Mouse (Mus musculus) limb, embryonic 14.5 days (tissue): Measurements from ENCODE around the gene Prdm16. TPM values are rescaled to one million over a fixed set of nuclear protein-coding genes. Genes with fewer than 3 reads are reported as not detected.
A peak's percentile ranks its signal among the peaks of the same experiment; 100 is the strongest.

ENCODE experiments used
- ATAC-seq: fragments of 200-750 bp; cut with Nextera tagmentation; 2 replicates; pipeline ENCODE4 v1.8.0; 2017; ENCODE audit warnings: low read depth, moderate number of reproducible peaks, moderate TSS enrichment; ENCODE audit not compliant: low FRiP score
- DNase-seq: peaks from one replicate; pipeline ENCODE4 v3.0.0-alpha.2; 2015; ENCODE audit warnings: low spot score
- H3K27ac ChIP-seq: fragments of 300-500 bp; sonication (generic); replicated peaks from 2 replicates; pipeline ENCODE4 v1.5.1; 2014; ENCODE audit warnings: low read depth, mild to moderate bottlenecking, low read length, moderate library complexity, mixed read lengths
- H3K27me3 ChIP-seq: fragments of 300-500 bp; sonication (generic); 2 replicates; pipeline ENCODE4 v1.6.1; 2014; ENCODE audit warnings: low read length, mixed read lengths; ENCODE audit not compliant: control insufficient read depth, insufficient read depth
- H3K36me3 ChIP-seq: fragments of 300-500 bp; sonication (generic); 2 replicates; pipeline ENCODE4 v1.6.1; 2014; ENCODE audit warnings: mild to moderate bottlenecking, low read length, moderate library complexity, mixed read lengths; ENCODE audit not compliant: control insufficient read depth, insufficient read depth
- H3K4me1 ChIP-seq: fragments of 300-500 bp; sonication (generic); 2 replicates; pipeline ENCODE4 v1.6.1; 2014; ENCODE audit warnings: antibody characterized with exemption, low read length, mixed read lengths; ENCODE audit not compliant: control insufficient read depth, insufficient read depth
- H3K4me2 ChIP-seq: fragments of 300-500 bp; sonication (generic); replicated peaks from 2 replicates; pipeline ENCODE4 v1.6.1; 2014; ENCODE audit warnings: low read depth, mild to moderate bottlenecking, low read length, moderate library complexity; ENCODE audit not compliant: severe bottlenecking
- H3K4me3 ChIP-seq: fragments of 300-500 bp; sonication (generic); replicated peaks from 2 replicates; pipeline ENCODE4 v1.5.1; 2014; ENCODE audit warnings: low read length
- H3K9ac ChIP-seq: fragments of 300-500 bp; sonication (generic); 2 replicates; pipeline ENCODE4 v1.6.1; 2014; ENCODE audit warnings: mild to moderate bottlenecking, low read depth, low read length, moderate library complexity; ENCODE audit not compliant: severe bottlenecking
- H3K9me3 ChIP-seq: fragments of 300-500 bp; sonication (generic); 2 replicates; pipeline ENCODE4 v1.6.1; 2016; ENCODE audit warnings: low read length; ENCODE audit not compliant: control insufficient read depth
- POLR2A ChIP-seq: fragments of 200-500 bp; IDR thresholded peaks from 2 replicates; pipeline ENCODE4 v1.8.0; 2012; ENCODE audit warnings: inconsistent platforms, mild to moderate bottlenecking, moderate library complexity, borderline replicate concordance; ENCODE audit not compliant: insufficient read depth, insufficient read length; ENCODE audit errors: extremely low read depth
- WGBS: fragments of 180-500 bp; shearing (Covaris S2); extraction: QIAGEN DNeasy Blood & Tissue Kit; methylation state at CpG from one replicate; pipeline ENCODE4 v1.1.7; 2014; 5-methylcytosine and 5-hydroxymethylcytosine counted together
- polyA plus RNA-seq, 2 experiments: library from polyadenylated mRNA; depleted of rRNA in 1 of 2; stranded (reverse) in 1 of 2; unstranded in 1 of 2; fragments of >200 nt; fragmentation: Nextera tagmentation in 1 of 2; extraction: Ambion mirVana in 1 of 2; gene quantifications; 2 replicates each; pipeline versions ENCODE4 v1.2.1 to v1.2.3; 2012 to 2014

Gene Prdm16
- polyA plus RNA-seq, 2 experiments: 11.7 to 25.6 TPM

- Histone ChIP-seq H3K4me1 (peaks cover 48% of the 10 kb centered on the region), H3K9ac (no peak overlapping the region), H3K27me3 (no peaks in the 10 kb centered on the region), H3K4me2 (no peak overlapping the region), H3K27ac (no peak overlapping the region), H3K36me3 (no peaks in the 10 kb centered on the region), H3K9me3 (no peaks in the 10 kb centered on the region), H3K4me3 (no peak overlapping the region)
- TF ChIP-seq POLR2A: no peak
- 46% methylated on average over 2 of the region's 2 CpGs for WGBS
- ATAC-seq (no peak), DNase-seq (no peak)
These were observed 250.8 kb downstream of the Prdm16 start for GRCm38 (mm10) chr4:154385918-154386317.

GRCm38 (mm10) chr4:154385208-154385607 lies 251.5 kb downstream of the Prdm16 start:
- H3K27ac ChIP-seq: no peak overlapping the region; the same call in 1 of the 2 replicates
- no peaks in the 10 kb centered on the region for H3K36me3 ChIP-seq
- H3K9me3 ChIP-seq: no peaks in the 10 kb centered on the region
- H3K9ac ChIP-seq: no peak overlapping the region
- H3K27me3 ChIP-seq: no peaks in the 10 kb centered on the region
- WGBS: 33% methylated on average over 8 of the region's 8 CpGs
- DNase-seq (peak; percentile 28), ATAC-seq (peak; percentile 34; the same call in 1 of the 2 replicates)
- TF ChIP-seq POLR2A: no peak
- peaks cover 42% of the 10 kb centered on the region for H3K4me1 ChIP-seq
- no peak overlapping the region for H3K4me3 ChIP-seq
- no peak overlapping the region for H3K4me2 ChIP-seq

- Histone ChIP-seq H3K4me1 (0 out of 2 replicates have a peak, but pooled peaks cover 4% of the 10 kb centered on the region), H3K4me3 (no peak overlapping the region), H3K27me3 (no peaks in the 10 kb centered on the region), H3K4me2 (no peak overlapping the region), H3K9me3 (no peaks in the 10 kb centered on the region), H3K9ac (no peak overlapping the region), H3K36me3 (no peaks in the 10 kb centered on the region), H3K27ac (no peak overlapping the region)
- ATAC-seq (no peak), DNase-seq (no peak)
- WGBS: 97% methylated on average over 2 of the region's 2 CpGs
- no peak for TF ChIP-seq POLR2A
These were observed 257.8 kb downstream of the Prdm16 start for GRCm38 (mm10) chr4:154378876-154379275.

GRCm38 (mm10) chr4:154375939-154376625 lies 260.6 kb downstream of the Prdm16 start:
- DNase-seq (no peak), ATAC-seq (no peak)
- no peaks in the 10 kb centered on the region for H3K9me3 ChIP-seq
- no peak for TF ChIP-seq POLR2A
- 74% methylated on average over 10 of the region's 10 CpGs for WGBS
- no peak overlapping the region for H3K9ac ChIP-seq
- H3K27me3 ChIP-seq: no peaks in the 10 kb centered on the region
- peaks cover 16% of the 10 kb centered on the region for H3K4me1 ChIP-seq
- no peak overlapping the region for H3K4me3 ChIP-seq
- no peaks in the 10 kb centered on the region for H3K36me3 ChIP-seq
- no peak overlapping the region for H3K4me2 ChIP-seq
- no peak overlapping the region for H3K27ac ChIP-seq

- H3K4me2 ChIP-seq: no peak overlapping the region
- H3K4me3 ChIP-seq: no peak overlapping the region
- DNase-seq: no peak
- no peaks in the 10 kb centered on the region for H3K9me3 ChIP-seq
- no peak overlapping the region for H3K9ac ChIP-seq
- peaks cover 7% of the 10 kb centered on the region; the same call in 1 of the 2 replicates for H3K36me3 ChIP-seq
- no peaks in the 10 kb centered on the region for H3K27me3 ChIP-seq
- 28% methylated on average over 13 of the region's 13 CpGs for WGBS
- H3K27ac ChIP-seq: no peak overlapping the region
- TF ChIP-seq POLR2A: no peak
- H3K4me1 ChIP-seq: peaks cover 13% of the 10 kb centered on the region
- ATAC-seq: no peak
These were observed 265.0 kb downstream of the Prdm16 start for GRCm38 (mm10) chr4:154371542-154372247.
